Mouse (Mus musculus) adrenal gland, postnatal 36 days (tissue): ENCODE results near the gene Cks1b. TPM values are rescaled to one million over a fixed set of nuclear protein-coding genes. Genes with fewer than 3 reads are reported as not detected.
"Not testable (repeated sequence)": the region's sequence is repeated elsewhere in the genome, so short reads cannot be mapped to it uniquely, and the experiment has no call there.

Source experiments
- DNase-seq, 2 experiments: peaks; one replicate each; pipeline ENCODE4 v3.0.0; 2021; ENCODE audit warnings: mixed read lengths in 1 of 2
- total RNA-seq, 2 experiments: library from RNA; stranded (reverse); gene quantifications; 2 replicates each; pipeline ENCODE4 v1.2.3; 2021

Cks1b gene
- total RNA-seq, 2 experiments from 2014 or later: 25.1 to 36.1 TPM

- not testable (repeated sequence) for DNase-seq
Measured at GRCm38 (mm10) chr3:89429021-89429420, 10.8 kb upstream of the Cks1b start.

- DNase-seq: no peak
Measured at GRCm38 (mm10) chr3:89425876-89426275, 7.7 kb upstream of the Cks1b start.

GRCm38 (mm10) chr3:89425141-89425525 is 7.0 kb upstream of the Cks1b start:
- DNase-seq: no peak

GRCm38 (mm10) chr3:89424416-89425140 is 6.4 kb upstream of the Cks1b start:
- no peak for DNase-seq

GRCm38 (mm10) chr3:89422556-89423205 is 4.5 kb upstream of the Cks1b start:
- no peak for DNase-seq

- DNase-seq: no peak
Measured at GRCm38 (mm10) chr3:89421810-89422473, 3.8 kb upstream of the Cks1b start.

- peak; percentile 86 for DNase-seq
Measured at GRCm38 (mm10) chr3:89421002-89421774, 3.0 kb upstream of the Cks1b start.

- no peak for DNase-seq
Measured at GRCm38 (mm10) chr3:89420421-89420820, 2.2 kb upstream of the Cks1b start.

GRCm38 (mm10) chr3:89419981-89420380 is 1.8 kb upstream of the Cks1b start:
- no peak for DNase-seq

- peak; percentile 62 to 74 for DNase-seq
Measured at GRCm38 (mm10) chr3:89419571-89419970, 1.4 kb upstream of the Cks1b start.

GRCm38 (mm10) chr3:89418861-89419250 is 673 bp upstream of the Cks1b start:
- peak; percentile 87 to 91 for DNase-seq

- no peak for DNase-seq
Measured at GRCm38 (mm10) chr3:89417840-89418169, 378 bp downstream of the Cks1b start.

- no peak for DNase-seq
Measured at GRCm38 (mm10) chr3:89417131-89417530, 1.1 kb downstream of the Cks1b start.

- no peak for DNase-seq
Measured at GRCm38 (mm10) chr3:89416158-89416557, 2.0 kb downstream of the Cks1b start.

GRCm38 (mm10) chr3:89411490-89412393 is 6.4 kb downstream of the Cks1b start, which contains the start of gene Flad1:
Flad1 (minus strand) TSS chr3:89411870.
- peak; percentile 91 to 94 for DNase-seq

GRCm38 (mm10) chr3:89410864-89411263 is 7.3 kb downstream of the Cks1b start:
- DNase-seq: no peak

- DNase-seq: no peak
Measured at GRCm38 (mm10) chr3:89409701-89410100, 8.5 kb downstream of the Cks1b start.

GRCm38 (mm10) chr3:89408448-89408847 is 9.7 kb downstream of the Cks1b start:
- no peak for DNase-seq

GRCm38 (mm10) chr3:89406887-89407286 is 11.3 kb downstream of the Cks1b start:
- DNase-seq: no peak

- DNase-seq: no peak
Measured at GRCm38 (mm10) chr3:89402693-89403092, 15.5 kb downstream of the Cks1b start, which contains the start of gene Lenep. Lenep (minus strand) TSS chr3:89402793.

GRCm38 (mm10) chr3:89401329-89401728 is 16.9 kb downstream of the Cks1b start:
- DNase-seq: no peak
